Mouse (Mus musculus) frontal cortex, adult (tissue): ENCODE measurements around the gene Ddn.

ENCODE experiments used
- ATAC-seq: cut with Nextera tagmentation; 2 replicates; pipeline ENCODE4 v1.9.2; 2017; ENCODE audit warnings: mild to moderate bottlenecking, moderate library complexity, mixed read lengths; ENCODE audit not compliant: low TSS enrichment

Gene Ddn

GRCm38 (mm10) chr15:98797835-98798492 is 11.3 kb downstream of the Ddn start:
- ATAC-seq, result no peak

DNA sequence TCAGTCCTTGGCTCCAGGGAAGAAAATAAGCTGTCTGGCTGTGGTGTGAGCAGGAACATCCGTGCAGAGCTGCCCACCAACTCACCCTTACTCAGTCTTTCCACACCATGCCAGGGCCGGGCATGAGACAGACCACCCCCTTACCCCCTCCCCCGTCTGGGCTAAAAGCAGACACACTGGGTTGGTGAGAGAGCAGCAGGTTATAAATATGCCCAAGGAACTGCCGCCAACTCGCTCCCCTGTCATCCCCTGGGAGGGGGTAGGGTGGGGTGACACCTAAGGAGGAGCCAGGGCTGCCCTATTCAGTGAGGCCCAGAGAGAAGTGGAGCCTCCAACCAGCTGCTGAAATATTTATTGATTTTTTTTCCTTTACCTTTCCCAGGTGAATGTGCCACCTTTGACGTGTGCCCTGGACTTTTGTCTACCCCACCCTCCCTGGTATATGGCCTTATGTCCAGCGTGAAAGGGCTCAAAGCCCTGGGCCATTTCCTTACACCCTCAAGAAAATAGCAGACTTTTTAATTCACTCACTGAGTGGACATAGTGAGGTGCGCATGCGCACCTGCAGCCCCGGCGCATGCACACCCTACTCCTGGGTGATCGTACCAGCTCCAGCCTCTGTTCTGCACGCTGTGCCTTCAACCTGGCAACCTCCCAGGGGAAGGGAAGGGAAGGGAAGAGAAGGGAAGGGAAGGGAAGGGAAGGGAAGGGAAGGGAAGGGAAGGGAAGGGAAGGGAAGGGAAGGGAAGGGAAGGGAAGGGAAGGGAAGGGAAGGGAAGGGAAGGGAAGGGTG is 12.3 kb downstream of the Ddn start:
- ATAC-seq, result peak; percentile 49

DNA sequence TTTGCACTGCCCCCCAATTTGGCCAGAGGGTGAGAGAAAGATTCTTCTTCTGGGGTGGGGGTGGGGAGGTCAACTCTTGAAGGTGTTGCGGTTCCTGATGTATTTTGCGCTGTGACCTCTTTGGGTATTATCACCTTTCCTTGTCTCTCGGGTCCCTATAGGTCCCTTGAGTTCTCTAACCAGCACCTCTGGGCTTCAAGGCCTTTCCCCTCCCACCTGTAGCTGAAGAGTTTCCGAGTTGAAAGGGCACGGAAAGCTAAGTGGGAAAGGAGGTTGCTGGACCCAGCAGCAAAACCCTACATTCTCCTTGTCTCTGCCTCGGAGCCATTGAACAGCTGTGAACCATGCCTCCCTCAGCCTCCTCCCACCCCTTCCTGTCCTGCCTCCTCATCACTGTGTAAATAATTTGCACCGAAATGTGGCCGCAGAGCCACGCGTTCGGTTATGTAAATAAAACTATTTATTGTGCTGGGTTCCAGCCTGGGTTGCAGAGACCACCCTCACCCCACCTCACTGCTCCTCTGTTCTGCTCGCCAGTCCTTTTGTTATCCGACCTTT is 16.1 kb downstream of the Ddn start:
- ATAC-seq, result no peak

DNA sequence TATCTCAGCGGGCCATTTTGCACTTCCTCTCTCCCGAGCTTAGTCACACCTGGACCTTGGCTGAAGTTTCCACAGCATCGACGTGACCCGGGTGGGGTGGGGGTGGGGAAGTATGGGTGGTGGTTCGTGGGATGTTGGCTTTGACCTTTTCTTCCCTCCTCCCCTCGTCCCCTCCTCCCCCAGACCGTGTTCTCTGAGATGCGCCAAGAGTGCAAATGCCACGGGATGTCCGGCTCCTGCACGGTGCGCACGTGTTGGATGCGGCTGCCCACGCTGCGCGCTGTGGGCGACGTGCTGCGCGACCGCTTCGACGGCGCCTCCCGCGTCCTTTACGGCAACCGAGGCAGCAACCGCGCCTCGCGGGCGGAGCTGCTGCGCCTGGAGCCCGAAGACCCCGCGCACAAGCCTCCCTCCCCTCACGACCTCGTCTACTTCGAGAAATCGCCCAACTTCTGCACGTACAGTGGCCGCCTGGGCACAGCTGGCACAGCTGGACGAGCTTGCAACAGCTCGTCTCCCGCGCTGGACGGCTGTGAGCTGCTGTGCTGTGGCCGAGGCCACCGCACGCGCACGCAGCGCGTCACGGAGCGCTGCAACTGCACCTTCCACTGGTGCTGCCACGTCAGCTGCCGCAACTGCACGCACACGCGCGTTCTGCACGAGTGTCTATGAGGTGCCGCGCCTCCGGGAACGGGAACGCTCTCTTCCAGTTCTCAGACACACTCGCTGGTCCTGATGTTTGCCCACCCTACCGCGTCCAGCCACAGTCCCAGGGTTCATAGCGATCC is 16.9 kb downstream of the Ddn start:
- peak; percentile 64 for ATAC-seq

DNA sequence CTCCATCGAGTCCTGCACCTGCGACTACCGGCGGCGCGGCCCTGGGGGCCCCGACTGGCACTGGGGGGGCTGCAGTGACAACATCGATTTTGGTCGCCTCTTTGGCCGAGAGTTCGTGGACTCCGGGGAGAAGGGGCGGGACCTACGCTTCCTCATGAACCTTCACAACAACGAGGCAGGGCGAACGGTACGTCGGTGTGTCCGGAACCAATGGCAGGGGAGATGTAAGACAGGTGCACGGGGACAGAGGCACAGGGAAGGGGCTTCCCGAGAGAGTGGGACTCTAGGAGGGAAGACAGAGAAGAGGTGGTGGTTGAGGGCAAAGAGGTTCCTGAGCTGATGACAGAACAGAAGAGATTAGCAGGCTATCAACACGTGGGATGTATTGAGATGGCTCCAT is 17.5 kb downstream of the Ddn start:
- ATAC-seq, result no peak

GRCm38 (mm10) chr15:98791221-98791620 is 18.1 kb downstream of the Ddn start:
- ATAC-seq, result no peak

GRCm38 (mm10) chr15:98790761-98791160 is 18.5 kb downstream of the Ddn start:
- ATAC-seq, result no peak

- ATAC-seq, result no peak
Measured at GRCm38 (mm10) chr15:98789661-98790535, 19.4 kb downstream of the Ddn start, which contains the start of gene Wnt1. TSS of gene Wnt1 (plus strand) at chr15:98789857.

GRCm38 (mm10) chr15:98788972-98789660 is 20.2 kb downstream of the Ddn start:
- ATAC-seq, result no peak

DNA sequence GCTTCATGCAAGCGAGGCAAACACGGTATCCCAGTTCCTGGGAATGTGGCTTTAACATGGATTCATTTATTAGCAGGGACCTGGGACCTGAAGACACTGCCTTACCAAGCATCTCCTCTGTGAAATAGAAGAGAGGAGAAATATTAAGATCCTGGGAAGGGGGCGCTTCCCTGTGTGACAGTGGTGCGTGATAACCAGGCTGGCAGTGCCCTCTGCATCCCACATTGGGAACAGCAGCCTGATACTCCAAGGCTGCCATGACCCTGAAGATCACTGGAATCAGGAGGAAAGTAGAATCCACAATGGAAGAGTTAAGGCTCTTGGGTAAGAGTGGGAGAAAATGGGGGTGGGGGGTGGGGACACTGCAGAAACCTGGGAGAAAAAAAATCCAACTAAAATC is 21.4 kb downstream of the Ddn start:
- ATAC-seq, result no peak

GRCm38 (mm10) chr15:98785744-98786143 is 23.5 kb downstream of the Ddn start:
- ATAC-seq, result no peak

DNA sequence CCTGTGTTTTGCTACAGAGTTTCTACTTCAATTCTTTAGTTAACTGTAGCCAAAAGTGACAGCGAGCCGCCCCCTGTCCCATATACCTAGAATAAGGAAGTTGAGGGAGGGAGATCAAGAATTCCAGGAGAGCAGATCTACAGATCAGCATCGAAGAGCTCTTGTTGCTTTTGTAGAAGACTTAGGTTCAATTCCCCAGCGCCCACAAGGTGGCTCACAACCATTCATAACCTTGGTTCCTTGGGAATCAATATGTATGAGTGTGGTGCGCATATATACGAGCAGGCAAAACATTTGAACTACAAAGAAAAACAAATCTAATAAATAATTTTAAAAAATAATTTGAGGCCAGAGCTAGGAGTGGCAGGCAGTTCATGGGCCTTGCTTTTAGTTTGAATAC is 28.1 kb downstream of the Ddn start:
- ATAC-seq, result no peak

- no peak for ATAC-seq
Measured at GRCm38 (mm10) chr15:98780573-98780972, 28.7 kb downstream of the Ddn start.

- ATAC-seq, result no peak
Measured at GRCm38 (mm10) chr15:98780075-98780474, 29.2 kb downstream of the Ddn start.

GRCm38 (mm10) chr15:98778806-98779205 is 30.5 kb downstream of the Ddn start:
- ATAC-seq, result no peak

- ATAC-seq, result no peak
Measured at GRCm38 (mm10) chr15:98778191-98778770, 31.0 kb downstream of the Ddn start.

DNA sequence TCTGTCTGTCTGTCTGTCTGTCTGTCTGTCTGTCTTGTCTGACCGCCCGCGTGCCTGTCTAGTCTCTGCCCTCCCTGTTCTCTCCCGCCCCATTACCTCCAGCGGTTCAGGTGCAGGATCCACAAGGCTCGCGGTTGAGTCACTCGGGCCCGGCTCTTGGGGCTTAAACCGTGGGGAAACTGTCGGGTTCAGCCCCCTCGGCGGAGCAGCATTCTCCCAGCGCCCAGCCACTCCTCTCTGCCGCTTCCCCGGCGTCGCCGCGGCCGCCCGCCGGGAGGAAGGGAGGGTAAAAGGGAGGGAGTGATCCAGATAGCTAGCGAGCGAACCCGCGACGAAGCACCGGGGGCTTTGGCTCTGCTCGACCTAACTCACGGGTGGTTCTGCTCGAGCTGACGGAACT is 31.5 kb downstream of the Ddn start, which contains the start of gene Wnt10b:
Gene Wnt10b, minus strand, starts transcription at position 389 of the 400 bp plus-strand sequence.
- no peak for ATAC-seq

- ATAC-seq, result no peak
Measured at GRCm38 (mm10) chr15:98777005-98777616, 32.2 kb downstream of the Ddn start.

DNA sequence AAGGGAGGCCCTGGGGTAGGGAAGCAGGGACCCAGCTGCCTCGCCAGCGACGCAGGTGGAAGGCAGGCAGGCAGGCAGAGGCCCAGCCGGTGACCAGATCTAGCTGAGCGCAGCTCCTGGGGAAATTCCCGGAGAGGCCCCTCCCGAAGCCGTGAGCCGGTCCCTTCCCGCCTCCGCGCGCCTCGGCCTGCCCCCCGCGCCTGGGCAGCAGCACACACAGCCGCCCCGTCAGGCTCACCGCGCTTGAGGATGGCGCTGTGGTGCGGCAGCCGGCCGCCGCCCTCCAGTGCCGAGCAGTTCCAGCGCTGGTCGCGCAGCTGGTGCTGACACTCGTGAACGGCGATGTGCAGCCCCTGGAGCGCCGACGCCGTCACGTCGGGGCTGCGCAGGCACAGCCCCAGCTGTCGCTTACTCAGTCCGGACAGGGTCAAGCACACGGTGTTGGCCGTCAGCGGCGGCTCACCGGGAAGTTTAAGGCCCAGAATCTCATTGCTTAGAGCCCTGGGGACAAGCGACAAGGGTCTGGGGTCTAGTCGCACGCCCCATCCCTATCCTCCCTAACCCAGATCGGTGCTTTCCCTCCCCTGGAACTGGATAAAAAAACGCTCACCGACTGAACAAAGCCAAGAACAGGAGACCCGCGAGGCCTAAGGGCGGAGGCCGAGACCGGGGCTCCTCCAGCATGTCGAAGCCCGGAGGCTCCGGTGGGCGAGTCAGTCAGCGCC is 32.8 kb downstream of the Ddn start:
- peak; percentile 48; the same call in 1 of the 2 replicates for ATAC-seq
